Mouse (Mus musculus): Measurements from ENCODE around the gene Iqsec2.

The Iqsec2 gene

GRCm38 (mm10) chrX:152143941-152144741 is at the start of gene Iqsec2:
Gene Iqsec2, plus strand, starts transcription at chrX:152144268.
- DNase-seq, result peak; percentile 46 to 59

DNA sequence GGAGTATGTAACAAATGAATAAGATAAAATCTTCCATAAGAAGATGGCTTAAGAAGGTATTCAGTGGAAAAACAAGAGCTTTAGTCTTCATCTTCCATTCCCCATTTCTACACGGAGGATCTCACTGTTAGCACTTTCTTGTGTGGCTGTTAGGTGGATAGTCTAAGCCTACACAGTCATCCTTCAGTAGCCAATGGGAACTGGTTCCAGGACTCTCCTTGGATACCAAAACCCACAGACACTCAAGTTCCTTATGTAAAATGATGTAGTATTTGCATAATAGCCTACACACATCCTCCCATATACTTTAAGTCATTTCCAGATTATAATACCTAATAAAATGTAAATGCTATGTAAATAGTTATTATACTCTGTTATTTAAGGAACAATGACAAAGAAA is 46.5 kb upstream of the Iqsec2 start:
- no peak for DNase-seq

- DNase-seq, result no peak
Measured at GRCm38 (mm10) chrX:152121687-152122086, 22.4 kb upstream of the Iqsec2 start.

DNA sequence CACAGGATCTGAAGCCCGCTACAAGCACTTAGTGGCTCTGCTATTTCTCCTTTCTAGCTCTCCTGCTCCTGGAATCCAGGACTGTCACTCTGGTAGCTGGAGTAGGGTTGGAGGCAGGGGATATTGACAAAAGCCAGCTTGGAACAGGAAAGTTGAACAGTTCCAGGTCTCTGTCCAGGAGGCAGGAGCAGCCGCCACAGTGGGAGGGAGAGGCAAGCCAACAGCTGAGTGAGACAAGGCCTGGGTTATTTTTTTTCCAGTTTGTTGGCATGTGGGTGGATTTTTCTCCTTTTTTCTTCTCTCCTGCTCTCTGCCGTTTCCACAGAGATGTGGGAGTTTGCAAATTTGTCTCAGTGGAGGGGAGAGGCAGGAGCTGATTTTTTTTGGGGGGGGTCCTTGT is 13.3 kb upstream of the Iqsec2 start:
- DNase-seq, result peak in 1 of 2 experiments; percentile 17

DNA sequence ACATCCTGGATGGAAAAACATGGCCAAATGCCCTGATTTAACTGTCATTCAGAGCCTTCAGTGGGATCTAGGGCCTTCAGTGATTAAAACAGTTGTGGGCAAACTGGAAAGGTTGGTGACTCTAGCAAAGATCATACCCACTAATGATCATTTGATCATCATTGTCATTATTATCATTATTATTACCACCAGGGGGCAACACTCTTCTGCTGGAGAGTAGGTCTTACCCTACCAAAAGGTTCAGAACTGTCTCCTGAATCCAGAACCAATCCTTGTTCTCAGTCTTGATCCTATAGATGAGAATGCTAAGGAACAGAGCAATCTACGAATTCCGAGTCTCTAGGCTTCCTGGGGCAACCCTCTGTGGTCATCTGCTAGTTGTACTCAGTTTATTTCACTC is 12.0 kb upstream of the Iqsec2 start:
- DNase-seq, result no peak

DNA sequence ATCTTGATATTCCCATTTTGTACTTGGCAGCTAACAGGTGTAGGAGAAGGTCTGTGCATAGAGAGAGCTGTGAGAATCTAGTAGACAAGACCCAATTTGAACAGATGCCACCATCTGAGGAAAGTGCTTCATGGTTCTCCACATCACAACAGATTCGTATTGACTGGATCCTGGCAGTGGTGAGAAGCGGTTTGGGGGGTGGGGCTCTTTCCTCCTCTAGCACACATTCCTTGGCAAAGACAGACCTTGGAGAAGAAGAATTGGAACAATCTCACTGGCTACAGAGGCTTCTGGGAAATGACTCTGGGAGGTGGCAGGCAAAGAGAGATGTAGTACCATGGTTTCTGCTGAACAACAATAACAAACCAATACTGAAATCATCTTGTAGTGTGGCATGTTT is 8.9 kb upstream of the Iqsec2 start:
- peak in 1 of 2 experiments; percentile 10 for DNase-seq

DNA sequence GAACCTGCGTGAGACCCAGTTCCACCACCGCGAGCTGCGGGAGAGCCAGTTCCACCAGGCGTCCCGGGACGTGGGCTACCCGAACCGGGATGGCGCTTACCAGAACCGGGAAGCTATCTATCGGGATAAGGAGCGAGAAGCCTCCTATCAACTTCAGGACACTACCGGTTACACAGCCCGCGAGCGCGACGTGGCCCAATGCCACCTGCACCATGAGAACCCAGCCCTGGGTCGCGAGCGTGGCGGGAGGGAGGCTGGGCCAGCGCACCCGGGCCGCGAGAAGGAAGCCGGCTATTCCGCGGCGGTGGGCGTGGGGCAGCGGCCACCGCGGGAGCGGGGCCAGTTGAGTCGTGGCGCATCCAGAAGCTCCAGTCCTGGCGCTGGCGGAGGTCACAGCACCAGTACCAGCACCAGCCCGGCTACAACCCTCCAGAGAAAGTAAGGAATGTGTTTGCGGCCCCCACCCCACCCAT is 710 bp downstream of the Iqsec2 start:
- DNase-seq, result peak; percentile 35 to 44

GRCm38 (mm10) chrX:152146150-152146549 is 2.1 kb downstream of the Iqsec2 start:
- peak; percentile 57 to 70 for DNase-seq

DNA sequence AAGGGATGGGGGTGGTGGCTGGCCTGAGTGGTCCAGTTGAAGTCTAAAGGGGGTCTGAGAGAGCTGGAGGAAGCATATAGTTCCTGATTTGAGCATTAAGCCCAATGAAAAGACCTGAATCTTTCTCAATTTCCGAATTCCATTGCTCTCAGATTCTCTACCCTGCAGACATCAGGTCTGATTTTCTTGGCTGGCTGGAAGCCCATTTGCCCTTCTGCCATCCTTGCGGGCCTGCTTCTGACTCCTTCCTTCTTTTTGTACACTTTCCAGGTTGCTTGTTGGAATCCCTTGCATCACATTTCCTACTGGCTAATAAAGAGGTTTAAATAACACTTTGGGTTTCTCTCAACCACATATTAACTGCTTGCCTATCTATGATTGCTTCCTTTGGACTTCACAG is 2.6 kb downstream of the Iqsec2 start:
- DNase-seq, result peak; percentile 60

GRCm38 (mm10) chrX:152147451-152148116 is 3.5 kb downstream of the Iqsec2 start:
- DNase-seq, result peak; percentile 83 to 85

- peak; percentile 55 to 62 for DNase-seq
Measured at GRCm38 (mm10) chrX:152148706-152149105, 4.6 kb downstream of the Iqsec2 start.

DNA sequence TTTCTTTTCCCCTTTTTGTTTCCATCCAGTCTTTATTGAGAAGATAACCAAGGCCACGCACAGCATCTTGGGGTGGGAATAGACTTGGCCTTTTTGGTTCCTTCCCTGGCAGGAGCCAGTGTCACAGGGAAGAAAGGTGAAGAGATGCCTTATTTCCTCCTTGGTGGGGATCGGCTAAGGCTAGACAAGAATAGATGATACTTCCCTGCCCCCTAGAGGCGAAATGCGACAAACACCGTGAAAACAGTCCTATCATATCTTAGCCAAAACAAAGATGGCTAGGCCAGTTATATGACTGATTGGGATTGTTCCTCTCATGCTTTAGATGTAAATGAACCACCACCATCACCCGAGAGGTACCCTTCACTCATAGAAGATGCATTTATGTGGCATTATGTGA is 7.6 kb downstream of the Iqsec2 start:
- DNase-seq, result peak; percentile 76 to 83

DNA sequence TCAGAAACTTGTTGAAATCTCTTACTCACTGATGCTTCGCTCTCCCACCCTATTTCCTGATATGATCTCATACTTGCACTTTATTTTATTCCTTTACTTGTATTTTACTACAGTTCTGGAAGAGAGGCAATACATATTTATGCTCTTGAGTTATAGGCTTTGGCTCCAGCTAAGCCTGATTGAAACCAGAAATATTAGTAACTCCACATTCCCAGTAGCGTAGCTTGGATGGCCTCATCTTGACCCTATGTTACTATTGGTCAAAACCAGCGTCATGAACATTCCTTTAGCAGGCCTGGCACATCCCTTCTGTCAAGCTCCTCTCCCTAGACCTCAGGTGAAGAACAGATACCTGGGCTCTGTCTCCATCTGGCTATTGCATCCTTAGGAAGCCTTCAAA is 14.2 kb downstream of the Iqsec2 start:
- DNase-seq, result no peak

DNA sequence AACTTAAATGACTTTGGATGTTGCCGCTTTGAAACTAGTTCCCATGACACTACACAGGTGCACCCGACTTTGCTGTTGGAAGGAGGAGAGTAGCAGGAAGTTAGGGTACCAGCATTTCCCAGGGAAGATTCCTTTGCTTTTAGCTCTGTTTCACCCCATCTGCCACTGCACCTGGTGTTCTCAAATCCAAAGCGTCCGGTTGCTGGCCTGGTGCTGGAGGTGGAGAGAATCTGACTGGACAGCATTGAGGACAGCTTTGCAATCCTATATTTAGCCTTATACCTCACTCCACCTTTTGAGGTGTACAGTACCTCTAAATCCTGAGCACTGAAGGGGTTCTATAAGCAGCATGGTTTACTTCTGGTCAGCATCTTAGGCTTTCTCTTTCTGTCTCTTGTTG is 17.3 kb downstream of the Iqsec2 start:
- DNase-seq, result no peak

GRCm38 (mm10) chrX:152164061-152164460 is 20.0 kb downstream of the Iqsec2 start:
- no peak for DNase-seq

DNA sequence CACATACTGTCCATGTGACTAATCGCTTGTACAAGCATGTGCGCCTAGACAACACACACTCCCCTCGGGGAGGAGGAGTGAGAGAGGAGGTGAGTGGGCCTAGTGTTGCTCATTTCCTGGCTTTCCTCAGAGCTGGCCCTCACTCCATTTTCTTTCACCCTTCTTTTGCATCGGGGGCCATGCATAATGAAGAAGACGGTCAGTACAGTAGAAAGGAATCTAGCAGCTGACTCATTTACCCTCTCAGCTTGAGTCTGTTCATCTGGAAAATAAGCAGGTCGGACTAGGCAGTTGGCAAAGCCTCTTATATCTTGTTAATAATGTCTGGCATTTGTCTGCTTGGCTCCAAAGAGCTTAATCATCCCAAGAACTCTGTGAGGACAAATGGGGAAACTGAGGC is 22.1 kb downstream of the Iqsec2 start:
- no peak for DNase-seq

GRCm38 (mm10) chrX:152168521-152168920 is 24.5 kb downstream of the Iqsec2 start:
- DNase-seq, result peak; percentile 30 to 54

DNA sequence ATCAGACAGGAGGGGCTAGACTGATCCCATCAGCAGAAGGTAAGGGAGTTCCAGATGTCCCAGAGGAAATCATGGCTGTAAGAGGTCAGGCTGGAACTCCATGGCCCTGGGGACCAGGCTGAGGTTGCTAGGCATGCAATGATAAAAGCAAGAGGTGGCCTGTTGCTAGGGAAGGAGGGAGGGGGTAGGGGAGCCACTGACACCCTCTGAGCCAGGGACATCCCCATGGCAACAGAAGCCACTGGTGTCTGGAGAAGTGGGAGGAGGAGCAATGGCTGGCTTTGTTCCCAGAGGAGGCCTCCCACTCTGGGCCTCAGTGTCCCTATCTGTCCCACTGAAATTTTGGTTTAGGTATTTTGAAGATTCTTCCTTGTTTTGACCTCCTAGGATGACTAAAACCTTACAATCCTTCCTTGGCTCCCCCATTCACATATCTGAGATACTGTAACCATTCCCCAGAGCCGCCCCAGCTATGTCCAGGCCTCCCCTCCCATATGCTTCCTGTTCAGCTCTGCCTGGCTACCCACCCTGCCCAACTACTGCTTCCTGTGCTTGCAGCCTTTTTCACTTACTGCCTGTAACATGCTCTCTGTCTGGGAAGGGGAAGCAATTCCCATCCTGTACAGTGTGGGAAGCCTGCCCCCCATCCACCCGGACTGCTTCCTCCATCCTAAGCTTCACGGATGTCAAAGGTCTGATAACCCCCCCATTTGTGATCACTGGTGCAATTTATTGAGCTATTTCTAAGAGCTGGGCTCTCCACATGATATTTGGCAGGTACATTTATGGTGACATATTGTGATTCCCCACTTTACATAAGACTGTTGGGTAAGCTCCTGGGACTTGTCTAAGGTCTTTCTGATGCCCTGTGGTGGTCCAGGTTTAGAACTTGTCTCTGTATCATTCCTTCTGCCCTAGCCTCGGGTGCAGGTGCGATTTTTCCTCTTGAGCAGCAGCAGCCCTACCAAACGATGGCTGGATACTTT is 27.3 kb downstream of the Iqsec2 start:
- DNase-seq, result peak; percentile 30

DNA sequence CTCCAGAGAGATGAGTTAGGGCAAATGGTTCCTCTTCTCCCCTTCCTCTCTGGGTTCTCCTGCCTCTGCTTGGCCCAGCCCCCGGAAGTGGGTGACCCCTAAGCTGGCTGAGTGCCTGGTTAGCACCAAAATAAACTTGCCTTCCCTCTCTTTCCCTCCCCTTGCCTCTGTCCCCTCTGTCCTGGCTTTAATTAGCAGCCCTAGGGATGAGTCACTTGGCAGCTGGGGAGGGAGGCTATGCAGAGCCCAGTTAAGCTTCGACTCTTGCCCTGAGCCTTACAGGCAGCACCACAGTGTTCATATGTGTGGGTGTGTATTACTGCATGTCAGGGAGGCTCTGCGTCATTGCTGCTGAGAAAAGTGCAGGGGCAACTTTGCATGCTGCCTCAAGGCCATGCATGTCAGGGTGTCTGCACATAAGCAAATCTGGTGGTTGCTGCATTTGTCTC is 28.4 kb downstream of the Iqsec2 start:
- peak; percentile 32 to 34 for DNase-seq

GRCm38 (mm10) chrX:152175284-152175683 is 31.2 kb downstream of the Iqsec2 start:
- peak; percentile 68 to 79 for DNase-seq

- DNase-seq, result peak; percentile 78 to 81
Measured at GRCm38 (mm10) chrX:152177897-152178296, 33.8 kb downstream of the Iqsec2 start.

GRCm38 (mm10) chrX:152178843-152179545 is 34.9 kb downstream of the Iqsec2 start:
- DNase-seq, result peak; percentile 66 to 80

Data from cerebellum, postnatal 14 days (tissue).